Mouse (Mus musculus) cerebellum, postnatal 10 days (tissue): ENCODE measurements around the gene Dgkg.

Experiments used
- DNase-seq, 2 experiments: peaks; one replicate each; pipeline ENCODE4 v3.0.0; 2021; ENCODE audit warnings: mixed read lengths in 2 of 2

Dgkg gene

GRCm38 (mm10) chr16:22545016-22545561 lies 111.9 kb downstream of the Dgkg start:
- DNase-seq: peak; percentile 64 to 67

GRCm38 (mm10) chr16:22542691-22543141 lies 114.3 kb downstream of the Dgkg start:
- peak; percentile 24 to 39 for DNase-seq

GRCm38 (mm10) chr16:22539275-22539674 lies 117.7 kb downstream of the Dgkg start:
- DNase-seq: no peak

GRCm38 (mm10) chr16:22536581-22537160 lies 120.3 kb downstream of the Dgkg start:
- no peak for DNase-seq

GRCm38 (mm10) chr16:22533087-22533486 lies 123.9 kb downstream of the Dgkg start:
- DNase-seq: no peak

- peak; percentile 69 to 72 for DNase-seq
Measured at GRCm38 (mm10) chr16:22531834-22532233, 125.2 kb downstream of the Dgkg start.

GRCm38 (mm10) chr16:22531041-22531440 lies 126.0 kb downstream of the Dgkg start:
- DNase-seq: no peak

- DNase-seq: peak; percentile 73 to 78
Measured at GRCm38 (mm10) chr16:22527499-22527939, 129.5 kb downstream of the Dgkg start.

- DNase-seq: no peak
Measured at GRCm38 (mm10) chr16:22526386-22526785, 130.6 kb downstream of the Dgkg start.

- peak; percentile 67 to 80 for DNase-seq
Measured at GRCm38 (mm10) chr16:22517431-22518384, 139.3 kb downstream of the Dgkg start.

- no peak for DNase-seq
Measured at GRCm38 (mm10) chr16:22515476-22515875, 141.5 kb downstream of the Dgkg start.

GRCm38 (mm10) chr16:22510861-22511637 lies 146.0 kb downstream of the Dgkg start:
- DNase-seq: no peak

- peak; percentile 23 to 38 for DNase-seq
Measured at GRCm38 (mm10) chr16:22508936-22509563, 148.0 kb downstream of the Dgkg start.

- no peak for DNase-seq
Measured at GRCm38 (mm10) chr16:22505656-22506055, 151.4 kb downstream of the Dgkg start.

GRCm38 (mm10) chr16:22504851-22505250 lies 152.2 kb downstream of the Dgkg start:
- no peak for DNase-seq

GRCm38 (mm10) chr16:22504049-22504448 lies 153.0 kb downstream of the Dgkg start:
- DNase-seq: peak; percentile 28 to 38

- no peak for DNase-seq
Measured at GRCm38 (mm10) chr16:22503467-22503866, 153.6 kb downstream of the Dgkg start.

GRCm38 (mm10) chr16:22501855-22502254 lies 155.2 kb downstream of the Dgkg start:
- no peak for DNase-seq

- no peak for DNase-seq
Measured at GRCm38 (mm10) chr16:22500561-22500960, 156.5 kb downstream of the Dgkg start.

GRCm38 (mm10) chr16:22499951-22500350 lies 157.1 kb downstream of the Dgkg start:
- no peak for DNase-seq

GRCm38 (mm10) chr16:22499447-22499846 lies 157.6 kb downstream of the Dgkg start:
- no peak for DNase-seq

GRCm38 (mm10) chr16:22497976-22498375 lies 159.0 kb downstream of the Dgkg start:
- no peak for DNase-seq
